Mouse (Mus musculus) cortical plate, adult 2 months (tissue): ENCODE measurements around the gene Ptprt. TPM values are rescaled to one million over a fixed set of nuclear protein-coding genes. Genes with fewer than 3 reads are reported as not detected.

Source experiments
- H3K27ac ChIP-seq: fragments of 200-500 bp; 2 replicates; pipeline ENCODE4 v1.5.1; 2012; ENCODE audit warnings: low read length, control low read depth, inconsistent platforms; ENCODE audit not compliant: insufficient read depth
- H3K4me1 ChIP-seq: fragments of 200-500 bp; 2 replicates; pipeline ENCODE4 v1.6.1; 2011; ENCODE audit warnings: low read length; ENCODE audit not compliant: control insufficient read depth, insufficient read depth
- H3K4me3 ChIP-seq: fragments of 200-500 bp; 2 replicates; pipeline ENCODE4 v1.5.1; 2011; ENCODE audit warnings: mild to moderate bottlenecking, low read length, control low read depth; ENCODE audit not compliant: insufficient read depth
- CTCF ChIP-seq: fragments of 200-500 bp; IDR thresholded peaks from 2 replicates; pipeline ENCODE4 v1.5.1; 2011; ENCODE audit warnings: mild to moderate bottlenecking, control low read depth, low read length; ENCODE audit not compliant: insufficient read depth; ENCODE audit errors: extremely low read depth
- POLR2A ChIP-seq: fragments of 200-500 bp; IDR thresholded peaks from 2 replicates; pipeline ENCODE4 v1.6.1; 2011; ENCODE audit warnings: mild to moderate bottlenecking, low read length, control low read depth; ENCODE audit not compliant: insufficient read depth; ENCODE audit errors: extremely low read depth
- polyA plus RNA-seq: library from polyadenylated mRNA; depleted of rRNA; stranded (reverse); fragments of >200 nt; gene quantifications from 2 replicates; pipeline ENCODE4 v1.2.3, GENCODE M21; 2012

Gene Ptprt
- polyA plus RNA-seq, 1 experiment: 24.0 TPM

- no peak overlapping the region for H3K27ac ChIP-seq
These were observed 1052.5 kb downstream of the Ptprt start for GRCm38 (mm10) chr2:161608401-161608800.

GRCm38 (mm10) chr2:161607372-161607771 lies 1053.6 kb downstream of the Ptprt start:
- Histone ChIP-seq H3K4me1 (no peaks in the 10 kb centered on the region), H3K4me3 (no peak overlapping the region), H3K27ac (no peak overlapping the region)
- TF ChIP-seq CTCF: no peak
- TF ChIP-seq POLR2A: no peak

More at GRCm38 (mm10) chr2:161608401-161608800, 1052.5 kb downstream of the Ptprt start:
- TF ChIP-seq POLR2A (no peak), CTCF (no peak)
- H3K4me1 ChIP-seq: no peaks in the 10 kb centered on the region
- no peak overlapping the region for H3K4me3 ChIP-seq

GRCm38 (mm10) chr2:161600206-161600808 lies 1060.6 kb downstream of the Ptprt start:
- no peaks in the 10 kb centered on the region for H3K4me1 ChIP-seq
- H3K27ac ChIP-seq: no peak overlapping the region
- TF ChIP-seq POLR2A (no peak), CTCF (no peak)
- H3K4me3 ChIP-seq: no peak overlapping the region

DNA sequence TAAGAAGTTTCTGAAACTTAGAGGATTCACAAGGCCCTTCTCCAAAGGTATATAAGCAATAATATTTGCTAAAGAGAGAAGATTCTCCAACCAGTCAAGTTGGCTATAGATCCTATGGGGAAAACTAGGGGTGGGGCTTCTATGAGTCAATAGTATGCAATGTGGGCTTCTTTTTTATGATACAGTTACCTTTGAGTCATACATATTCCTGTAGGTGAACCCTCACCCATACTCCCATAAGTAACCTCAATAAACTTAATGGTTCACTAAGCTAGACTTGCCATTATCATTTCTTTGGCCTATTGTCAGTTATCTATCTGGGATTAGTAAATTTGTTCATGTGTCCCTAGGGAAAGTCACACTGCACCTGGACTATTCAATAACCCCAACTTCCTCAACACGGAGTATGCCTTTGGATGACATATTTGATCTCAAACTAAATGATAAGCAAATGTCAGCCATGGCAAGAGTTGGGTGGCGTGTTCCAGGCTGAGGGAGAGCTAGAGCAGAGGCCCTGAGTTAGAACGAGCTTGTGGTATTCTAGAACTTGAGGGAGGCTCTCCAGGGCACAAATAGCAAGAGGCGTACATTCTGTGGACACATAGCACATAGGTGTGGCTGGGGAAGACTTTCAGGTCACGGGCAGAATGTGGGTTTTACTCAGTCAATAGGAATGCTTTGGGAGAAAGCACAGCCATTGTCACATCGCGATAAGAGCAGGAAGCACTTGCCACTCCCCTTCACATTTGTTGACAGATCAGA lies 1067.4 kb downstream of the Ptprt start:
- H3K4me3 ChIP-seq: no peak overlapping the region
- no peak for TF ChIP-seq POLR2A
- TF ChIP-seq CTCF: no peak

DNA sequence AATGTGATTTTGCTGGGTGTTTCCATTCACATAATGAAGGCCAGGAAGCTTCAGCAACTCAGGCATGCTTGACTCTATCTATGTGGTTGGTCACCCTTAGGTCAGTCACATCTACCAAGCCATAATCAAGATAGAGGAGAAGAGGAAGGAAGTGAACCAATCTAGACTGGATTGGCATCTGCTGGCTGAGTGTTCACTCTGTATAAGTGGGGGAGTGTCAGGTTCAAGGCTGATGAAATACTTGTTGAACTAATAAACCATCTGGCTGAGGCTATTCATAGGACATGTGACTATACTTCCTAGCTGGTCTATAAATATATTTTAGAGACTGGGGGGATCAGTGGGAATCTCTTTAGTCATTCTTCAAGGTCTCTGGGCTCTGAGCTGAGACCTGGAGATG lies 1086.5 kb downstream of the Ptprt start:
- H3K4me3 ChIP-seq: no peak overlapping the region
- H3K4me1 ChIP-seq: peaks cover 3% of the 10 kb centered on the region
- H3K27ac ChIP-seq: no peak overlapping the region
- TF ChIP-seq CTCF (no peak), POLR2A (no peak)

More for the DNA sequence above, 1067.4 kb downstream of the Ptprt start:
- H3K4me1 ChIP-seq: no peaks in the 10 kb centered on the region; the same call in 1 of the 2 replicates
- H3K27ac ChIP-seq: no peak overlapping the region

- TF ChIP-seq CTCF (no peak), POLR2A (no peak)
- H3K4me3 ChIP-seq: no peak overlapping the region
- no peak overlapping the region for H3K27ac ChIP-seq
- H3K4me1 ChIP-seq: peaks cover 3% of the 10 kb centered on the region
These were observed 1088.7 kb downstream of the Ptprt start for GRCm38 (mm10) chr2:161572201-161572600.

GRCm38 (mm10) chr2:161570236-161570995 lies 1090.5 kb downstream of the Ptprt start:
- Histone ChIP-seq H3K4me3 (no peak overlapping the region), H3K27ac (no peak overlapping the region), H3K4me1 (peaks cover 3% of the 10 kb centered on the region)
- TF ChIP-seq CTCF (no peak), POLR2A (no peak)

- TF ChIP-seq POLR2A (no peak), CTCF (no peak)
- Histone ChIP-seq H3K27ac (no peak overlapping the region), H3K4me1 (no peaks in the 10 kb centered on the region), H3K4me3 (no peak overlapping the region)
These were observed 1099.4 kb downstream of the Ptprt start for GRCm38 (mm10) chr2:161561502-161561901.

- no peak overlapping the region for H3K27ac ChIP-seq
- TF ChIP-seq CTCF (no peak), POLR2A (no peak)
- H3K4me3 ChIP-seq: no peak overlapping the region
- H3K4me1 ChIP-seq: no peaks in the 10 kb centered on the region
These were observed 1103.1 kb downstream of the Ptprt start for GRCm38 (mm10) chr2:161557874-161558273.

DNA sequence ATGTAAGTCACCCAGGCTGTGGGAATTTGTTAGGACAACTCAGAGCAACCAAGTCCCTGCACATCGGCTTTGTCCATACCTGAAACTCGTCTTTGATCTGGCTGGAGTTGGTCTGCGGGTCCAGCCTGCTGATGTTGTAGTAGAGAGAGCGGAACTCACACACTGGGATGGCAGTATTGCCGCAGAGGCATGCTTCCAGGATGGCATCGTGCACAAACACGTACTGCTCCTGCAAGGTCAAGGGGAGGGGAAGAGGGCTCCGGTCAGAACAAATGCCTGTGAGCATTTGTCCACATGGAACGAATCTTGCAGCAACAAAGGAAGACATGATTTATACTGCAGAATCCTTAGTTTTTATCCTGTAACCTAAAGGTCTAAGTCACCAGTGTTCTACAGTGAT lies 1107.3 kb downstream of the Ptprt start:
- no peaks in the 10 kb centered on the region for H3K4me1 ChIP-seq
- TF ChIP-seq POLR2A (no peak), CTCF (no peak)

More for the DNA sequence above, 1107.3 kb downstream of the Ptprt start:
- Histone ChIP-seq H3K27ac (no peak overlapping the region), H3K4me3 (no peak overlapping the region)
